Mouse (Mus musculus) layer of hippocampus, adult 18-20 months (tissue): Measurements from ENCODE around the gene Ccdc27. TPM values are rescaled to one million over a fixed set of nuclear protein-coding genes. Genes with fewer than 3 reads are reported as not detected.

Experiments used
- total RNA-seq, 2 experiments: library from RNA; stranded (reverse); gene quantifications; 2 replicates each; pipeline ENCODE4 v1.2.3; 2021

Gene Ccdc27
- total RNA-seq, 2 experiments from 2014 or later: 0.59 to 0.66 TPM

Other genes with a start within 250 kb of the Ccdc27 start
- 10 to 100 TPM; 24.6 to 25.5 TPM for gene A430005L14Rik, start 85.4 kb downstream of the Ccdc27 start, total RNA-seq
- gene Dffb, start 67.6 kb downstream of the Ccdc27 start, total RNA-seq: 10 to 100 TPM; 11.1 to 12.7 TPM
- gene Cep104, start 67.5 kb downstream of the Ccdc27 start, total RNA-seq: 10 to 100 TPM; 31.2 to 32.3 TPM
- 10 to 100 TPM; 55.6 to 68.0 TPM for gene Lrrc47, start 30.9 kb downstream of the Ccdc27 start, total RNA-seq
- gene Smim1, start 16.4 kb downstream of the Ccdc27 start, total RNA-seq: 10 to 100 TPM; 10.3 to 12.5 TPM
- gene Trp73, start 97.5 kb upstream of the Ccdc27 start, total RNA-seq: 1 to 10 TPM; 1.9 to 2.5 TPM
- 10 to 100 TPM; 30.0 to 35.8 TPM for gene Wrap73, start 99.7 kb upstream of the Ccdc27 start, total RNA-seq
- 100 to 1,000 TPM; 196 to 199 TPM for gene Tprgl, start 118.0 kb upstream of the Ccdc27 start, total RNA-seq
- gene Megf6, start 128.1 kb upstream of the Ccdc27 start, total RNA-seq: 1 to 10 TPM; 2.8 to 7.3 TPM